Mouse (Mus musculus): ENCODE data around the gene 4930522H14Rik. TPM values are rescaled to one million over a fixed set of nuclear protein-coding genes. Genes with fewer than 3 reads are reported as not detected.

The 4930522H14Rik gene
- total and polyA plus RNA-seq, 3 experiments: not detected

DNA sequence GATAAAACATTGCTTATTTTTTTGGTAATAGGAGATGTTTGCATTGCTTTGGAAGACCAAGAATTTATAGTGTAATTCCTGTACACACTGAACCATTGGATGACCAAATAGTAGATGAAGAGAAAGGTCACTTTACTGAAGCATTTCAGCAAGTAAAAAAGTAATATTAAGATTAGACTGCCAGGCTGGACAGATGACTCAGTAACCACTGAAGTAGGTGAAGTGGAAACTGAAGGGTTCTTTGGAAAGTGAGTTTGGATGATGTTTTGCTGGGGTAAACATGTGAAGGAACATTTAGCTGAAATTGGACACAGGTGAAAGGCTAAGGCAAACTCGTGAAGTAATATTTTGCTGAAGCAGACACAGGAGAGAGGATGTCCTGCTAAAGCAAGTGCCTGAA is 41.5 kb upstream of the 4930522H14Rik start:
- no peak for TF ChIP-seq NRF1 (IDR thresholded peaks at IDR 0.05; ENCODE audit: insufficient read depth, low read depth, low read length, poor library complexity, severe bottlenecking)
- TF ChIP-seq CHD1 (IDR thresholded peaks at IDR 0.05; ENCODE audit: low read depth, low read length): no peak
- Histone ChIP-seq H3K4me1 (ENCODE audit: control insufficient read depth in 1 of 2, insufficient read depth in 2 of 2, low read length in 2 of 2) (no peaks in the 10 kb centered on the region), H3K27me3 (ENCODE audit: control insufficient read depth in 1 of 2, insufficient read depth in 2 of 2, low read length in 2 of 2) (peaks cover 5 to 7% of the 10 kb centered on the region in 2 experiments), H3K79me2 (ENCODE audit: control insufficient read depth, insufficient read depth, low read length, poor library complexity) (no peaks in the 10 kb centered on the region), H3K9me3 (replicated peaks; ENCODE audit: insufficient read depth, low read length) (no peaks in the 10 kb centered on the region), H3K27ac (ENCODE audit: control insufficient read depth, low read depth, low read length) (no peak overlapping the region), H3K36me3 (ENCODE audit: control insufficient read depth in 1 of 2, insufficient read depth in 2 of 2, low read length in 2 of 2) (no peaks in the 10 kb centered on the region), H3K4me3 (ENCODE audit: control insufficient read depth in 1 of 2, insufficient read depth in 1 of 2, low read depth in 2 of 2, low read length in 2 of 2) (no peak overlapping the region), H3K9ac (ENCODE audit: control insufficient read depth, low read depth, low read length, poor library complexity, severe bottlenecking) (no peak overlapping the region)
- no peak for DNase-seq (ENCODE audit: low read depth, low spot score)

DNA sequence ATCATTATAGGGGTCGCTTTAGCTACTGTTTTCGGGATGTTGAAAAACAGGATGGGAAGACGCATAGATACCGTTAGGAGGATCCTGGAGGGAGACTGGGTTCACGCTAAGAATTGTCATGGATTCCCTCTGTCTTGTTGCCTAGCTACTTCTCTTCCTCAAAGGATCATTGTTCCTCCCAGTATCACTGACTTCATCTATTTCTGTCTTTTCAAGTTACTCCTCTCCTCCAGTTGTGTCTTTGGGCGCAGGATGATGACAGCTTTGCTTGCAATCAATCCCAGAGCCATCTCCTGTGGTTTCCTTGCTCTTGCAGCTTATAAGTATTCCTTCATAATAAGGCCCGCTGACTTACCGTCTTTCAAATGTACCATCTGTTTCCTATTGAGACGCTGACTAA is 38.3 kb upstream of the 4930522H14Rik start:
- no peaks in the 10 kb centered on the region for H3K9me3 ChIP-seq (replicated peaks; ENCODE audit: insufficient read depth, low read length)
- no peak overlapping the region for H3K27ac ChIP-seq (ENCODE audit: control insufficient read depth, low read depth, low read length)
- DNase-seq (ENCODE audit: low read depth, low spot score): no peak
- H3K36me3 ChIP-seq (ENCODE audit: control insufficient read depth in 1 of 2, insufficient read depth in 2 of 2, low read length in 2 of 2): no peaks in the 10 kb centered on the region
- TF ChIP-seq E2F4 (IDR thresholded peaks at IDR 0.05; ENCODE audit: borderline replicate concordance, low read depth, low read length): no peak
- TF ChIP-seq MAX (IDR thresholded peaks at IDR 0.05; ENCODE audit: low read length): no peak
- TF ChIP-seq RAD21 (IDR thresholded peaks at IDR 0.05; ENCODE audit: low read depth, low read length): no peak
- TF ChIP-seq CHD1 (IDR thresholded peaks at IDR 0.05; ENCODE audit: low read depth, low read length): no peak
- no peak for TF ChIP-seq ZC3H11A (IDR thresholded peaks at IDR 0.05; ENCODE audit: low read depth, low read length)
- no peak for TF ChIP-seq ZNF384 (IDR thresholded peaks at IDR 0.05; ENCODE audit: low read depth, low read length)
- H3K4me1 ChIP-seq (ENCODE audit: control insufficient read depth in 1 of 2, insufficient read depth in 2 of 2, low read length in 2 of 2): no peaks in the 10 kb centered on the region
- no peaks in the 10 kb centered on the region for H3K79me2 ChIP-seq (ENCODE audit: control insufficient read depth, insufficient read depth, low read length, poor library complexity)
- peaks cover 2 to 3% of the 10 kb centered on the region in 2 experiments; a peak in 1 of 4 replicates for H3K27me3 ChIP-seq (ENCODE audit: control insufficient read depth in 1 of 2, insufficient read depth in 2 of 2, low read length in 2 of 2)
- no peak overlapping the region for H3K9ac ChIP-seq (ENCODE audit: control insufficient read depth, low read depth, low read length, poor library complexity, severe bottlenecking)
- no peak overlapping the region for H3K4me3 ChIP-seq (ENCODE audit: control insufficient read depth in 1 of 2, insufficient read depth in 1 of 2, low read depth in 2 of 2, low read length in 2 of 2)

DNA sequence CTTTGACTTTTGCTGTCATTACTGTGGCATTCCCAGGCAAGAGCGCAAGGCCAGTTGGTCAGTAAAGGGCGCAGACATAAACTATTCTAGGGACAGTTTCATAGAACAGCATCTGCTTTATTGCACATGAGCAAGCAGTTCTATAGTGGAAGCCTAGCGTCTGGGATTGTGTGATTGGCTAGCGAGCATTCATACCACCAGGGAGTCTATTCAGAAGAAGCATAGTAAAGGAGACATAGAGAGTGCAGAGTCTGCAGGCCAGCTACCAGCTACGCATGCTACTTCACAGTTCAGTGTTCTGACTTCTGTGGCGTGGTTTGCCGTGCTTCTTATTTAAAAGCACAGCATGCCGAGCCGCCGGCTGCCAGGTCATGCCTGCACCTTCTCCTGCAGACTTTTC is 37.9 kb upstream of the 4930522H14Rik start:
- Histone ChIP-seq H3K4me1 (ENCODE audit: control insufficient read depth in 1 of 2, insufficient read depth in 2 of 2, low read length in 2 of 2) (no peaks in the 10 kb centered on the region), H3K4me3 (ENCODE audit: control insufficient read depth in 1 of 2, insufficient read depth in 1 of 2, low read depth in 2 of 2, low read length in 2 of 2) (no peak overlapping the region), H3K36me3 (ENCODE audit: control insufficient read depth in 1 of 2, insufficient read depth in 2 of 2, low read length in 2 of 2) (no peaks in the 10 kb centered on the region), H3K27ac (ENCODE audit: control insufficient read depth, low read depth, low read length) (no peak overlapping the region), H3K79me2 (ENCODE audit: control insufficient read depth, insufficient read depth, low read length, poor library complexity) (no peaks in the 10 kb centered on the region), H3K9me3 (replicated peaks; ENCODE audit: insufficient read depth, low read length) (no peaks in the 10 kb centered on the region), H3K9ac (ENCODE audit: control insufficient read depth, low read depth, low read length, poor library complexity, severe bottlenecking) (no peak overlapping the region), H3K27me3 (ENCODE audit: control insufficient read depth in 1 of 2, insufficient read depth in 2 of 2, low read length in 2 of 2) (peaks cover 1 to 2% of the 10 kb centered on the region in 2 experiments; a peak in 1 of 4 replicates)
- DNase-seq (ENCODE audit: low read depth, low spot score): no peak
- TF ChIP-seq MAZ (IDR thresholded peaks at IDR 0.05; ENCODE audit: low read depth, low read length): no peak

DNA sequence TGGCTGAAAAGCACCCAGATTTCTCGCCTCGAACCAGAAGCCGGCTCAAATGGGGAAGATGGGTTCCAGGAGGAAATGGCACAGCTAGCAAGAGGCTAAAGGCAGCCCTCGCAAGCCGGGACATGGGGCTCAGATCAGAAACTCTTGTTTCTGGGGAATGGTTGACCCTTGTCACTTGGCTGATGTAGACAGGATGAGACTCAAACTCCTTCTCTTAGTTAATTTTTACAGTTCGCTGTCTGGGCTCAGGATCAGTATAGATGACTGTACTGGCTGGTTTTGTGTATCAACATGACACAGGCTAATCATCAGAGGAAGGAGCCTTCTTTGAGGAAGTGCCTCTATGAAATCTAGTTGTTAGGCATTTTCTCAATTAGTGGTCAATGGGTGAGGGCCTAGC is 33.6 kb upstream of the 4930522H14Rik start:
- Histone ChIP-seq H3K36me3 (ENCODE audit: control insufficient read depth in 1 of 2, insufficient read depth in 2 of 2, low read length in 2 of 2) (no peaks in the 10 kb centered on the region), H3K9ac (ENCODE audit: control insufficient read depth, low read depth, low read length, poor library complexity, severe bottlenecking) (no peak overlapping the region), H3K4me1 (ENCODE audit: control insufficient read depth in 1 of 2, insufficient read depth in 2 of 2, low read length in 2 of 2) (no peaks in the 10 kb centered on the region), H3K4me3 (ENCODE audit: control insufficient read depth in 1 of 2, insufficient read depth in 1 of 2, low read depth in 2 of 2, low read length in 2 of 2) (no peak overlapping the region), H3K79me2 (ENCODE audit: control insufficient read depth, insufficient read depth, low read length, poor library complexity) (no peaks in the 10 kb centered on the region), H3K27ac (ENCODE audit: control insufficient read depth, low read depth, low read length) (no peak overlapping the region), H3K9me3 (replicated peaks; ENCODE audit: insufficient read depth, low read length) (no peaks in the 10 kb centered on the region), H3K27me3 (ENCODE audit: control insufficient read depth in 1 of 2, insufficient read depth in 2 of 2, low read length in 2 of 2) (peaks cover 0 to 1% of the 10 kb centered on the region in 2 experiments; a peak in 1 of 4 replicates)
- TF ChIP-seq POLR2AphosphoS2 (IDR thresholded peaks at IDR 0.05; ENCODE audit: low read length): no peak
- no peak for TF ChIP-seq MYB (IDR thresholded peaks at IDR 0.05; ENCODE audit: low read depth, low read length)
- no peak for TF ChIP-seq USF1 (IDR thresholded peaks at IDR 0.05; ENCODE audit: low read depth, low read length)
- no peak for TF ChIP-seq CTCF (IDR thresholded peaks at IDR 0.05 in 2 of 3, conservative IDR thresholded peaks at IDR 0.05 in 1 of 3; ENCODE audit: control insufficient read depth in 1 of 3, insufficient read depth in 1 of 3, low read depth in 2 of 3, low read length in 3 of 3, poor library complexity in 1 of 3, severe bottlenecking in 1 of 3)
- TF ChIP-seq MAFK (IDR thresholded peaks at IDR 0.05; ENCODE audit: borderline replicate concordance, low read depth, low read length): no peak
- TF ChIP-seq TBP (IDR thresholded peaks at IDR 0.05; ENCODE audit: low read depth, low read length): no peak
- no peak for TF ChIP-seq MXI1 (IDR thresholded peaks at IDR 0.05; ENCODE audit: low read depth, low read length)
- no peak for TF ChIP-seq JUND (IDR thresholded peaks at IDR 0.05; ENCODE audit: low read depth, low read length)
- DNase-seq (ENCODE audit: low read depth, low spot score): no peak
